Mouse (Mus musculus) c-Kit-positive CD71-negative TER-119-negative erythroid progenitor cells, embryonic 14.5 days (primary cell): ENCODE measurements around the gene Tenm2.

Source experiments
- DNase-seq: peaks from one replicate; pipeline ENCODE4 v3.0.0-alpha.2; 2013; ENCODE audit warnings: low read depth

Gene Tenm2

DNA sequence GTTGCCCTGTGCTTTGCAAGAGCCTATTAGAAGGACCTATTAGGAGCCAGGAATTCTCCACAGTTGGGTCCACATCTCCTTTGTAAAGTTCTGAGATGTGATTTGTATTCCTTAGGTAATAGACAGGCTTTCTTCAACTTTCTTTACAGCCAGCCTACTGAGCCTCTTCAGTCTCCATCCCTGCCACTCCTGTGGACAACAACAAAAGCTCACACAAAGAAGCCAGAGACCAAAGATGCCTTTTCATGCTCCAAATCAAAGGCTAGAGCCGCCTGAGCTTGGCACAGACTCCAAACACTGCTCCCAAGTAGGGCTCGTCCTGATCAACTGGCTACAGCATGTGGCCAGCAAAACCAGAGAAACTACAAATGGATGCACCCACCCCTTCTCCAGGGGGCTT lies 333.5 kb downstream of the Tenm2 start:
- DNase-seq, result no peak

DNA sequence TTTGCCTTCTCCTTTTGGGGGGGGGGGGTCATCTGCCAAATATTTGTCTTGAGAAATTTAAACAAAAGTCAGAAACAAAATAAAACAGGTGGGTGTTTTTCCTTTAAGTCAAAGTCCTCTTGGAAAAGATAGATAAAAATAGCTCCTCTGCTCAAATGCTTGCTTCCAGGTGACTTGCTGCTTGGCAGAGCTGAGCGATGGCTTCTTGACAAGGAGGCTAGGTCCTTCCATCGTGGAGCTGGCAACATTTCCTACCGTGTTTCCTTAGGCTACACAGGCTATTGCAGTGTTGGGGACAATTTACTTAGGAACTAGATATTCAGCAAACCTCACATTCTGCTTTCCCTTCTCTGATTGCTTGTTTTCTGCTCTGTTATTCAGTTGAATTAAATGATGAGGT lies 342.7 kb downstream of the Tenm2 start:
- DNase-seq, result no peak

DNA sequence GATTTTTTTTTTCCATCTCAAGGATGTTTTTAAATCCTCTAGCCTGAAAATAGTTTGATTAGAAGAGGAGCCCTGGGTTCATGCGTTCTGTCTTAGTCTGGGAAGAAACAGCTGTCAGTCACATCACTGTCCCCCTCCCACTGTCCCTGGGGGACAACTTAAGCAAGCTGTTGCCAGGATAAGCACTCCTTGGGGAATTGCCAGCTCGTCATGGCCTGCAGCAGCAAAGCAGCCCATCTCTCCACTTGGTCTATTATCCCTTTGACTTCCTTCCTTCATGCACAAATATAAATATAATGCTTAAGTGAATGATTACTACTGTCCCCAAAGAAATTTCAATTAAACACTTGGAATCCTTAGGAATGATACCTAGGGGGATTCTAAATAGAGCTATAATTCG lies 344.7 kb downstream of the Tenm2 start:
- DNase-seq, result no peak

DNA sequence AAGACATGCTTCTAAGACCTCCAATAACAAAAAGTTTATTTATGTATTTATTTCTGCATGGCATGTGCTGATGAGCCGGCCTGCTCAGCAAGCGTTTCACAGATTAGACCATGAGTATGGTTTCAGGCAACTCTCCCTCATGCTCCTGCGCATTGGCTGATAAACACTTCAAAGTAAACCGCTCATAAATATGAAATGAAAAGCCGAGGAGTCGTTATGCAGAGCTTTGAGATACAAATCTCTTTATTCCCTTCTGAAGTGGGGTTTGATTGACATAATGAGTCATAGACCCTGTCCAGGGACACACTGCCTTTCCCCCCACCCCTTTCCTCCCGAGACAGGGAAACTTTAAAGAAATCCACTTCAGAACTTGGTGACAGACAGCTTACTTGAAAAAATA lies 348.3 kb downstream of the Tenm2 start:
- no peak for DNase-seq

DNA sequence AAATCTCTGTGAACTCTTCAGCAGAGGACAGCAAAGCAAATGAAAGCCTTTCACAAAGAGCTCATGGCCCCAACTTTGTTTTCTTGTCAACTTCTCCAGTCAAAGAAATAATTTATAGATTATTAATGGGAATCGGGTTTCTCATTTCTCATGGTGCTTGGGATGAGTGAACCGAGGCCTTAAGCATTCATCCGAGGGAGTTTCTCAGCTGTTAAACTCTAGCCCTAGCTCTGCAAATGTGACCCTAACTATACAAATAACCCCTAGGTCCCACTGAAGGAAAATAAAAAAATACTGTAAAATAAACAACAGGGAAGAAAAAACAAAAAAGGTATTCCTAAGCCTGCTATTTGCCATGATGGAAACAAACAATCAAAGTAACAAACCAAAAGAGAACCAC lies 349.6 kb downstream of the Tenm2 start:
- no peak for DNase-seq

DNA sequence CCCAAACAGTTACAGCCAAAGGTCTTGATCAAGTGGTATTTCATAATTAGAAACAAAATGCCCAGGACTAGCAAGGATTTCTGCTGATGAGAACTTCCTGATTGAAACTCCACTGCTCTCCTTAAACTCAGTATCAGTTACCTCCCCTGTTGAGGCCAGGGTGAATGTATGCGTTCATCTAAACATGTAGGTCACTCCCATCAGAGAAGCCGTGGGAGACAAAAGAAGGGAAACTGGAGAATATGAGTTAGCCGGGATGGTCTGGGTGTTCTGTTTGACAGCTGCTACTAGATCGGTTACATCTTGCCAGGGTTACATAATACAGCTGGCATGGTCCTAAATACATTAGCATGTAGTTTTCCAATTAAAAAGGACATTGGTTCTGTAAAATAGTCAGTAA lies 362.8 kb downstream of the Tenm2 start:
- DNase-seq, result no peak

DNA sequence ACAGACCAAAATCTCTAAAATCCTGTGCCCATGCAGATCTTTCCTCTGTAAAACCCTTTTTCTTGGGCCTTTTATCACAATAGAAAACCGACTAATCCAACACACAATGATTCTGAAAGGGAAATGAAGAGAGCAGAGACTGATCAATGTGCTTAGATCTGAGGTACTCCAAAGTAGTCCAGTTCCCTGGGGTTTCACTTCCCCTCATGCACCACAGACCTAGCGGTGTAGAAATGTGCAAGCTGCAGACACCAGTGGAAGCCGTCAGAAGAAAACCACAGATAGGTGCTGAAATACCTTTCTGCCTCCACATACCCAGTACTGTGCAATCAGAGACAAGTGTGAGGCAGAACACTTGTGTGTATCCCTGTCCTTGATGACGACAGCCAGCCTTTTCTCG lies 365.2 kb downstream of the Tenm2 start:
- DNase-seq, result no peak

DNA sequence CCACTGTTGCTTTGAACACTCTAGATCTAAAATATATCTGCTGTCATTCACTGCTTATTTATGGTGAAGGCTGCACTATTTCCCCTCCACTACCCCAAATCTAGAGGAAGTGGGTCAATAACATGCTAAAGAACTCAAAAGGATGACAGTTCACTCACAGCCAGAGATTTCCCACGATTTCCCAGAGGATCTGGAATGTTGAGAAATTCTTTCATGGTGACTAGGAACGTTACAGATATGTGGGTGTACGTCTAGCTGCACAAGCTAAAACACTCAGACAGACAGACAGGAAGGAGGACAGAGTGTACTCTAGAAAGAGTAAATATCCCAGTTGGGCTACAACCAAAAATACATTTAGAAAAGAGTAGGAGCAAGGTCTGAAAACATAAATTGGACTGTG lies 384.1 kb downstream of the Tenm2 start:
- no peak for DNase-seq

DNA sequence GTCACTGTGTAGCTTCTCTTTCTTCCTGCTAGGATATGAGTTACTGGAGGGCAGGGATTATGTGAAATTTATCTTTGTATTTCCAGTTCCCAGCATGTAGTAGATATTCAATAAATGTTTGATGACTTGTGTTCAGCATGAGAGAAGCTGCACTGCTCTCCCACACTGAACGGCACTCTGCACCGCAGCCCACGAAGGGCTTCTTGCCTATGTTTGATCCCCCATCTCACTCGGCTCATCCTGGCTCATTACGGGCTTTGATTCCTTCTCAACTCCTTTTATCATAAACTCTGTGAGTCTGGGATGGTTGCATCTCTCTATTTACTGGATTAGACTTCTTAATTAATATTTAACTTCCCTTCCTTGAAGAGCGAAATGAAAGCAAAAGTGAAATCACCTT lies 388.3 kb downstream of the Tenm2 start:
- no peak for DNase-seq

DNA sequence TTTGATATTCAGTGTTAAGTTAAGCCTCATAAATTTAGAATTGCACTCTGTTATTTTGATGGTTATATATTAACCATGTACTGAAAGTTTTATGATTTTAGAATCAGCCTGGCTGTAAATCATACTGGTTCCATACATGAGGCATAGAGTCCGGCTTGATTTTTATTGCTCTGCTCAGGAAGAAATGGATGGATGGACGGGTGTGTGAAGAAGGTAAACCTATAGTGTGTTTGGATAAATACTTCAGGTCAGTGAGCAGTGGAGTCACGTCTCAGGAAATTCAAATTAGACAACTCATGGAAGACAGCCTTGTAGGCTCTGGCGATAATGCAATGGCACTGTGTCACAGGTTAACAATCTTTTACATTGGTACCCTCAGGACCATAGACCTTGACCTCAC lies 402.9 kb downstream of the Tenm2 start:
- DNase-seq, result no peak

DNA sequence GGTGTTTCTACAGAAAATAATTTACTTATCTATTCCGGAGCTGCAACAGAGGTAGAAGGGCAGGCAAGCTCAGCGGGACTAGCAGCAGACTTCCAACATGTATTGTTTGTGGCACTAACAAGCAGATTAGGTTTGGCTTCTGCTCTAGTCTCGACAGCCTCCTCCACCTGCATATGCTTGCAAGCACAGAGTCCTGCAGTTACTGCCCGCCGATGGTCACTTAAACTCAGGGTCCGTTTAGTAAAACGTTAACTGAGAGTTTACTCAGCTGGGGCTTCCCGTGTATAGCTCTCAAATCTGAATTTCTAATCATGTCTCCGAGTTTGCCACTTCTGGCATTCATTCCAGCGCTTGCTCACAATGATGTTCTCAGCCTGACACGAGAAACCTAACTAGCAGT lies 404.3 kb downstream of the Tenm2 start:
- no peak for DNase-seq

DNA sequence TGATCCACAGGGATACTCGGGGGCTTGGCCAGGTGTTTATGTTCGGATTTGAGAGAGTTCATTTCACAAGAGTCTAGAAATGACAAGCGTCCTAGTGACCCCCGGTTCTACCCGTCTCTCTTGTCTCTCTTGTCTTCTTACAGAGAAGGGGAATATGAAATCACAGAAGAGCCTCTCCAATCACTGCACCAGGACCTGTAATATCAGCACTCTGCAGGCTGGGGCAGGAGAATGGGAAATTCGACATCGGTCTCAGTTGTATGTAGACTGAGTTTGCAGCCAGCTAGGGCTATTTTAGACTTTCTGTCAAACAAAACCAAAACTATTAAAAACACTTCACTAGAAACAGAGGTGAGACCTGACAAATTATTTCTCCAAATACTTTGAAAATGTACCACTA lies 411.1 kb downstream of the Tenm2 start:
- DNase-seq, result no peak

DNA sequence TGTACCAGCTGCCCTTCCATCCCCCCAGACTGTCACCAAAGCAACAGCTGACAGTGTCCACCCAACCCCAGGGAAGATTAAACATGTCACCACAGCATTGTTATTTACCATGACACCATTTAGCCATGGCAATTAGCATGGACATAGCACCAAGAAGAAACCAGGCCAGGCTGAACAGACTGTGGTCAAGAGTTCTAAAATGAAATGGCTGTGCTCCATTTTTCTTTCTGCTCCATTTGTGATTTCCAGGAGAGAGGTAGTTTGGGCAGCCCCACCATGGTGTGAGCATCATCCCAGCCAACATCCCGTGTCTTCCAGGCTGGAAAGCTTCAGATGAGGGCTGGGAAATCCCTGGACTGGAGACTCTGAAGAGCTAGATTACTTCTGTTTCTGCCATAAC lies 431.1 kb downstream of the Tenm2 start:
- no peak for DNase-seq

DNA sequence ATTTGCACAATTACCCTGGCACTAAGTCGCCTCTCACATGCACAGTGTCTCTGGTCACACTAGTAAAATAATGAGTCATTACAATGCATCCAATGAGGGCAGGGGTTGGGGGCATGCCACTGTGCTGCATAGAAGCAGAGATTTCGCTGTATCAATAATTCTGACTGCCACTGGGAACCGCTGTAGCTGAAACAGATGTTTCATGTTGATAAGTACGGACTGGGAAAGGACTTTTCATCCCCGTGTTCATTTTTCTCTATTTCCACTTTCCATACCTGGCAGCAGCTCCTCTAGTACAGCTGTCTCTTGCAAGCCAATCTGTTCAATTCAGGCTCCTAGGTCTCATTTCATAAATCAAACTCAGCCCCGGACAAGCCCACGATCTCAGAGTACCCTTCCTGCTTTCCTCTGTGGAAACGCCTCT lies 433.5 kb downstream of the Tenm2 start:
- DNase-seq, result no peak

DNA sequence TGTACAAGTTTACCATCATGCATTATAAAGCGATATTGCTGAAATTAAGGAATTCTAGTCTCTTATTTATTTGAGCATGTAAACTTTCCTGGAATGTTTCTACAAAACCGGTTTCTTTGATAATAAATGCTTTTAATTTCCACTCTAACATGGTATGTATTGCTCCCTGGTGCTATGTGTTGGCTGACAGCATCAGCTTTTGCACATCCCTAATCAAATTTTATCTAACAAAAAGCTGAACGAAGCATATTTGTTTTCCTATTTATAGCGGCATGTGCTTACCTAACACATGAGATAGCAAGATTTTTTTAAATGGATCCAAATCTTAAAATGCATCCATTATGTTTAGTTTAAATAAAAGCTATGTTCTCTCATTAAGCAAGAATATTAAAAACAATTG lies 434.1 kb downstream of the Tenm2 start:
- DNase-seq, result no peak

DNA sequence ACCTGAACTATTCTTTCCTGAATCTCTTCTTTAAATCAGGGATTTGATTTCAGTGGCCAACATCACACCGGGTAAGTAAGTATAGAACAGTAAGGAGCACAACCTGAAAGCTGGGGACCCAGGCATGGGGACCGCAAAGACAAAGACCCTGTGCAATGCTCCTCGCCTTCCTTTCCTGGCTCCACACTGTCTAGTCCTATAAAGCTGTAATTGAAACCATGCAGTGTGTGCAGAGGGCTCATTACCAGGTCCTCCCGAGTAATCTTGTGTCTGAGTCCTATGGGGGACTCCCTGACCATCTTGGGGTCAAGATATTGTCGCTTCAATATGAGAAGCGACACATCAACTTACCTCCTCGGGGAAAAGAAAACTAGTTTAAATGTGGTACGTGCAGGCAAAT lies 436.4 kb downstream of the Tenm2 start:
- no peak for DNase-seq

DNA sequence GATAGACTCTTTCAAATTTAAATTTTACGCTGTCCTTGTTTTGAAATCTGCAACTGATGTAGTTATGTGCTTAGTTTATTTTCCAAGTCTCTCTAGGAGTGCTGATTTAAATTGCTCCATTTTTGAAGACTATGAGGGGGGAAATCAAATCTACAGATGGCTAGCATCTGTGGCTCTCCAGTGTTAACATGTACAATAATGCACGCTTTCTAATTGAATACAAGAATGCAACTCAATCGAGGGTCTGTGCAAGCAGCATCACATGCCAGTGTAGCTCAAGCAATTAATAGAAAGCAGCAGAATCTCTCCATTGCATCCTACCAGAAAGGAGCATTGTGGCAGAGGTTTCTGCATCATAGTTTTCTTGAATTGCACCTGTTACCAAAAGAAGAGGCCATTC lies 477.8 kb downstream of the Tenm2 start:
- no peak for DNase-seq

DNA sequence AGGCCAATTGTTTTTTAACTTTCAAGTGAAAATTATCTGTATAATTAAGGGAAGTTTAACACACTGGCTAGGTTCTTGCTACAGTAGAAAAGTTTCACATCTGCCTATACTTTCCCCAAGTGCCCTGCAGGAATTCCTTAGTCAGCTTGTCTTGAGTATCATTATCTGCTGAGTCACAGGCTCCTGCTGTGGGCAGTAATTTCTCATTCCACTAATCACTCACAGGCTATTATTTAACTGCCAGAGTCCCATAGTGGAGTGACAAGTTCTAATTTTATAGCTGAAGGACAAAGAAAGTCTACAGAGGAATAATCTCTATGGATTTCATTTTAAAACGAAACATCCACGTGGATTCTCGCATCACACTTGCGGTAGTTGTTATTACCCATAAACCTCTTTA lies 489.5 kb downstream of the Tenm2 start:
- DNase-seq, result no peak

DNA sequence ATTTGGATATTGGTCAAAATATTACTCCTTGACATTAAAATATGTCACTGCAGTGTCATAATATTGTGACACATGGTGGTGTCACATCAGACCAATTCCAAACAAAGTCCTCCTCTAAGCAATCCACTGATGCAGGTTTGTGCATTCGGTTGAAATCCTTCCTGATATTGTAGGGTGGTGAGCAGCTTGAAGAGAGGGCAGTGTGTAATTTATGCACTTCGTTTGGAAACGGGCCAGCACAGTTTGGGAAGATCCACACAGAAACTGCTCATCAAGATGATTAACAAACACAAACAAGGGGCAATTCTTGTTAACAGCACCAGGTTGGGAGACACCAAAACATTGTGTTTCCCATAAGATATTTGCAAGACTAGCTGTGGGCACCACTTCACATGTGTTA lies 508.0 kb downstream of the Tenm2 start:
- DNase-seq, result no peak

DNA sequence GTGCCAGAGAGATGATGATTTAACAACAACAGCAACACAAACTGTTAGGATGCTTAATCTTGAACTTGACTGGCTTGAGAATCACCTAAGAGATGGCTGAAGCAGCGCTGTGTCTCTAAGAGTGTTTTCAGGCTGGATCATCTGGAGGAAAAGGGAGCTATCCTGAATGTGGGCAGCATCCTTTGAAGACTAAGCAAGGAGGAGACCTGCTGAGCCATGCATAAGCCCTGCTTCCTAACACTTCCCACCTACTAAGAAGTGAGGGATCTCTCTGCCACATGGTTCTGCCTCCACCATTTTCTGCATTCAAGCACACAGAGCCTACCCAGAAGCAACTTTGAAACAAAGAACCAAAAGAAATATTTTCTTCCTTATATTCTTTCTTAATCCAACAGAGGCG lies 532.9 kb downstream of the Tenm2 start:
- no peak for DNase-seq

DNA sequence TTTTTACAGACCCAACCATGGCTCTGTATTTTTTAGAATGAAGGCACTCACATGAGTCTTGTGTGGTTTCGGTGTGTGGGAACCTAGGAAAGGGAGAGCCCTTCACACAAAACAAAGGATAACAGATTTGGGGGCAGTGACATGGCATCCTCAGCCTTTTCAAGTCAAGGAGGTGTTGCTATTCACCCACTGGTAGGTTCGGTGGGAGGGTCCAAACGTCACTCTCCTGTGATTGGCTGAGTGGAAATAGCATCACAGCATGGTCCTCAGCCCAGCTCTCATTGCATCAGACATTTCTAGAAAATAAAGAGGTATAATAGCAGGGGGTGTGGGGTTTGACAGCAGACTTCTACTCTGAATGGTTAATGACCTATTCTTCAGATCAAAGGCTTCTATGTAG lies 534.8 kb downstream of the Tenm2 start:
- DNase-seq, result no peak

DNA sequence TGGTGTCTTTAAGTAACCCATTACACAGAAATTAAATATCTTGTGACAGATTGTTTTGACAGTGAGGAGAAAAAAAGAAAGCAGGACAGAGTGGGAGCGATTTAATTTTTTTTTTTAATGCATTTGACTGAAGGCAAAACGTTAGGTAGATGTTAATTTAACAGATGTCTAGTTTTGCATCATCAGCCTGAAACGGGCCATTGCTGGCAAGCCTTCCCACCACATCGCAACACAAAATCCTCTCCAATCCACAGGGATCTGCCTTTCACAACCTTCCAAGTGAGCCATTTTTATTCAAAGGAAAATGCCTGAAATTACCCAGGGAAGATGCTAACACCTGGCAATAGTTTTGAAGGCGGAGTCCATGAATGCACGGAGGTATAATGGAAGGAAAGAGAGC lies 535.6 kb downstream of the Tenm2 start:
- no peak for DNase-seq

DNA sequence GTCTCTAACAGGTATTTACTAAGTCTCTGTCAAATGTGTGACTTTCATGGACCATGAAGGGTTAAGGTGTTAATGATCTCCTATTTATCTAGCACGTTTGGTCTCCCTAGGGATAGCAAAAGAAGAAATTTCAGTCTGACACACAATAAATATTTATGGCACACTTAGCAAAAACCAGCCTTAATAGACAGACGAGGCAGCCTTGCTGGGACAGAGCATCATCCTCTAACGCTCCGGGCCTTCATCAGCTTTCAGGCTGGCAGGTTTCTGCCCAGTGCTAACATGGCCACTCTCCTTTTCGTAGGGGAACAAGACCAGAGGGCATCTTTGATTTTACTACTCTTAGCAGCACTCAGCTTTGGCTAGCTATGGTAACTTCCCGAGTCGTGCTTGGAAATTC lies 537.5 kb downstream of the Tenm2 start:
- no peak for DNase-seq

DNA sequence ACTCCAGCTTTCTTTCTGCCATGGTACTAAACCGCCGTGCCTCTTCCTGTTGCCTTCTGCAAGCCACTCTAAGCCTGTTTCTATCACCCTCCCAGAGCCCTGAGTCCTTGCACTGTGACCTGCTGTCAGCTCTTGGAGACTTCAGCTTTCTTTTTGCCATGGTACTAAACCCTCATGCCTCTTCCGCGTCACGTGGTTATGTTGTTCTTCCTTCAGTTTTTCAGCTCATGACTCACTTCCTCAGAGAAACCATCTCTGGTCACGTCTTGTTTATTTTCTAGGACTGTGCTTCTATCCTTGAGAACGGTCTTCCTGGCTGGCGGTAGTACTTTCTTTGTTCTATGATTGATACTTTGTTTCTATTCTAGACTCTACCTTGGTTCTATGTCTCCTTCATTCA lies 537.9 kb downstream of the Tenm2 start:
- DNase-seq, result no peak

DNA sequence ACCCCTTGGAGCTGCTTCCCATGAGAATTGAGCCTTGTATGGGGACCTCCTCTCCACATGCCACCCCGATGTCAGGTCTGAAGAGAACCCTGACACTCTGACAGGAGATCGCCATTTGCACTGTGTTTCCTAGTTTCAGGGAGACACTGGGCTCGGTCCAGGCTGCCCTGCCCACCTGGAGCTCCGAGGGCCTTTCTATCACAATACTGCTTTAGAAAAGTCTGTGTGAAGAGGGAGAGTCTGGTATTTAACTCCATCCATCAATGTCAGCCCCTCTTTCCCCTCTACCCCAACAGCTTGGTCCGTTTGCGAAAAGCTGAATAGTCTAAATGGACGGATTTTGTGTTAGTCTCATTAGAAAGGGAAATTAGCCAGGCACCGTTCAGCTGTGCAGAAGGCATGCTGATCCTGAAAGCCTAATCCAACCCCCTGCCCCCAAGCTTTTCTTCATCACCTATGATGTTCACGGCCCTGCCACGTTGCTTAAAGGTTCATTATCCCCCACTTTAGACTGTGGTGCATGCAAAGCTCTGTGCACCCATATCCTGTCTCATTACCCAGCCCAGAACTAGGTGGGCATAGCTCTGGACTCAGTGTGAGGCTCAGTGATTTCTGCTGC lies 538.6 kb downstream of the Tenm2 start:
- no peak for DNase-seq
